Mouse (Mus musculus): ENCODE results near the gene Noto.

Noto gene

DNA sequence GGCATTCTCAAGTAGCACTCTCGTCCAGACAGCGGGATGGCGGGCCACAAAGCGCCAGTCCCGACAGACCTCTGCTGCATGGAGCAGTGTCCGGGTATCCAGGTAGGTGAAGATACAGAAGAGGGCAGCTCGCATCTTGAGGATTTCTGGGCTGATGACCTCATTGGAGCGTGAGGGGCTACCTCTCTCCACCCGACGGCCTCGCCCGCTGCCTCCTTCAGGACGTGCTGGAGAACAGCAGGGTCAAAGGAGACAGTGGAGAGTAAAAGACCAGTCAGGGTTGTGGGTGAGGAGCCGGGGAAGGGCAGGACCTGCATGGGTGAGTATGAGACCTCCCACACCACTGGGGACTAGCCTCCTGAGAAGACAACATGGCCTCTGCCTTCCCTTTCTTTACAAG, 54.7 kb downstream of the Noto start:
- DNase-seq, result no peak

Data from lung, adult 18-20 months (tissue).